Mouse (Mus musculus) hindbrain, embryonic 15.5 days (tissue): ENCODE measurements at regions not wholly inside any gene's neighbourhood (a gene's known extent, or its start where the extent isn't known, plus 50 kb on each side); places are given as distances from the start of the nearest gene placed in this dataset.
A peak's percentile ranks its signal among the peaks of the same experiment; 100 is the strongest.

ENCODE experiments used
- ATAC-seq: fragments of 200-750 bp; cut with Nextera tagmentation; 2 replicates; pipeline ENCODE4 v1.8.0; 2017; ENCODE audit warnings: low read depth, moderate number of reproducible peaks, moderate TSS enrichment; ENCODE audit not compliant: low FRiP score
- H3K27ac ChIP-seq: fragments of 300-500 bp; sonication (generic); replicated peaks from 2 replicates; pipeline ENCODE4 v1.5.1; 2015; ENCODE audit warnings: mild to moderate bottlenecking, inconsistent platforms
- H3K27me3 ChIP-seq: fragments of 300-500 bp; sonication (generic); 2 replicates; pipeline ENCODE4 v1.6.1; 2015; ENCODE audit warnings: control low read depth, inconsistent platforms
- H3K36me3 ChIP-seq: fragments of 300-500 bp; sonication (generic); 2 replicates; pipeline ENCODE4 v1.6.1; 2015; ENCODE audit warnings: control low read depth, inconsistent platforms
- H3K4me1 ChIP-seq: fragments of 300-500 bp; sonication (generic); replicated peaks from 2 replicates; pipeline ENCODE4 v1.6.1; 2015; ENCODE audit warnings: control low read depth, inconsistent platforms
- H3K4me2 ChIP-seq: fragments of 300-500 bp; sonication (generic); 2 replicates; pipeline ENCODE4 v1.6.1; 2015; ENCODE audit warnings: moderate library complexity, mild to moderate bottlenecking, inconsistent platforms
- H3K4me3 ChIP-seq: fragments of 300-500 bp; sonication (generic); 2 replicates; pipeline ENCODE4 v1.5.1; 2015; ENCODE audit warnings: mild to moderate bottlenecking, inconsistent platforms
- H3K9ac ChIP-seq: fragments of 300-500 bp; sonication (generic); 2 replicates; pipeline ENCODE4 v1.6.1; 2015; ENCODE audit warnings: inconsistent platforms
- H3K9me3 ChIP-seq: fragments of 300-500 bp; sonication (generic); 2 replicates; pipeline ENCODE4 v1.6.1; 2016; ENCODE audit warnings: control low read depth, inconsistent platforms
- WGBS: fragments of 180-500 bp; shearing (Covaris S2); methylation state at CpG from one replicate; pipeline ENCODE4 v1.1.7; 2015; 5-methylcytosine and 5-hydroxymethylcytosine counted together

DNA sequence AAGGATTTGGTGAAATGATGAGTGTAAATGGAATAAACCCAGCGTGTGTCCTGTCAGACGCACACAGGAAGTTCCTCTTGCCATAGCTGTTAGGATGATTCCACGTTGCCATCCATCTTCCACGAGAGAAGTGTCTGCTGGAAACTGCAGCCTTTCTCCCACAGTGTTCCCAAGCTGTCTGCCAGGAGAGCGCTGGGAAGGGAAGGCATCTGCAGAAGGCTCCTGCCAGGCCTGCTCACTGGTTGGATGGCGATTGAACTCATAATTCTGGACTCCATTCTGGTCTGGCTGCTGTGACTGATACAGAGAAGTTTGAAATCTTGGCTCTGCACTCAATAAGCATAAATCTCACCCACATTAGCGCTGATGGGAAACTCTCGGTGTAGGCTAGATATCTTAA, 69.5 kb upstream of the Mrps9 start:
- Histone ChIP-seq H3K27ac (no peak overlapping the region), H3K4me2 (no peak overlapping the region), H3K4me1 (peaks cover 19% of the 10 kb centered on the region), H3K9me3 (no peaks in the 10 kb centered on the region), H3K9ac (no peak overlapping the region), H3K4me3 (no peak overlapping the region), H3K36me3 (no peaks in the 10 kb centered on the region), H3K27me3 (peaks cover 3% of the 10 kb centered on the region; the same call in 1 of the 2 replicates)
- 65% methylated on average over 8 of the region's 8 CpGs for WGBS
- 0 out of 2 replicates have a peak, but pooled peaks have one; percentile 35 for ATAC-seq

DNA sequence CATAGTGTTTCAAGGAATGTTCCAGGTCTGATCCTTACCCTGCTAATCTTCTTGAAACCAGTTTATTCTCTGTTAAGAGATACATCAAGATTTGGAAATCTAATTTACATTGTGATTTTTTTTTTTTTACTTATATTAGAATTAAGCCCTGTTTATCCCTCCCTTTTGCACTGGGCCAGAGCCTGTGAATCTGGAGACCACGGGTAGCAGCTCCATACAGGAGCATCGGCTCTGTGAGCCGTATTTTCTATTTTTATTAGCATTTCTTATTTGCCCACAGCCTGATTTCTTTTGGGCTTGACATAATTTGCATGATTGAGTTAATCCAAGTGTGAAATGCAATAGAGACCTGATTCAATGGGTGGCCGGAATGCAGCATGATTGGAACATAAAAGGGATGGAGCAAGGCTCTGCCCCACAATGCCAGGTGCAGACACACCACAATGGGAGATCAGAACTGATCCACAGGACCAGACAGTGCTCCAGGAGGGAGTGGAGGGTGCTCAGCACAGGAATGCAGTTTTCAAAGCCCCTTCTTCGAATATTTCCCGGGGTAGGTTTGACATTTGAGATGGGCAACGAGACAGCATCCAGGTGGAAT, 67.9 kb upstream of the Mrps9 start:
- no peak overlapping the region for H3K4me3 ChIP-seq
- WGBS: 45% methylated on average over 7 of the region's 7 CpGs
- H3K4me2 ChIP-seq: no peak overlapping the region
- H3K36me3 ChIP-seq: no peaks in the 10 kb centered on the region
- no peak overlapping the region for H3K9ac ChIP-seq
- no peaks in the 10 kb centered on the region for H3K9me3 ChIP-seq
- peaks cover 19% of the 10 kb centered on the region for H3K4me1 ChIP-seq
- H3K27ac ChIP-seq: no peak overlapping the region
- ATAC-seq: no peak
- peaks cover 3% of the 10 kb centered on the region; the same call in 1 of the 2 replicates for H3K27me3 ChIP-seq

GRCm38 (mm10) chr1:42787240-42787639, 63.8 kb upstream of the Mrps9 start:
- no peak overlapping the region for H3K9ac ChIP-seq
- no peak for ATAC-seq
- no peaks in the 10 kb centered on the region for H3K9me3 ChIP-seq
- 75% methylated on average over 7 of the region's 7 CpGs for WGBS
- no peak overlapping the region for H3K4me3 ChIP-seq
- H3K4me1 ChIP-seq: 0 out of 2 replicates have a peak, but pooled peaks cover 3% of the 10 kb centered on the region
- H3K27ac ChIP-seq: no peak overlapping the region
- no peak overlapping the region for H3K4me2 ChIP-seq
- H3K36me3 ChIP-seq: no peaks in the 10 kb centered on the region
- H3K27me3 ChIP-seq: no peaks in the 10 kb centered on the region

GRCm38 (mm10) chr1:42788413-42788812, 62.6 kb upstream of the Mrps9 start:
- no peaks in the 10 kb centered on the region for H3K27me3 ChIP-seq
- no peak overlapping the region for H3K9ac ChIP-seq
- H3K4me2 ChIP-seq: no peak overlapping the region
- H3K4me3 ChIP-seq: no peak overlapping the region
- ATAC-seq: no peak
- 78% methylated on average over 6 of the region's 6 CpGs for WGBS
- H3K9me3 ChIP-seq: no peaks in the 10 kb centered on the region
- 0 out of 2 replicates have a peak, but pooled peaks cover under 1% of the 10 kb centered on the region for H3K4me1 ChIP-seq
- no peaks in the 10 kb centered on the region for H3K36me3 ChIP-seq
- no peak overlapping the region for H3K27ac ChIP-seq
